Mouse (Mus musculus) forebrain, embryonic 16.5 days (tissue): ENCODE results near the gene Vmn1r72. TPM values are rescaled to one million over a fixed set of nuclear protein-coding genes. Genes with fewer than 3 reads are reported as not detected.
"Not testable (repeated sequence)": the region's sequence is repeated elsewhere in the genome, so short reads cannot be mapped to it uniquely, and the experiment has no call there.

ENCODE experiments used
- ATAC-seq: fragments of 200-750 bp; cut with Nextera tagmentation; 2 replicates; pipeline ENCODE4 v1.8.0; 2017; ENCODE audit warnings: mild to moderate bottlenecking, moderate library complexity
- H3K27ac ChIP-seq: fragments of 300-500 bp; sonication (generic); 2 replicates; pipeline ENCODE4 v1.5.1; 2014; ENCODE audit warnings: low read length, control low read depth
- H3K27me3 ChIP-seq: fragments of 300-500 bp; sonication (generic); replicated peaks from 2 replicates; pipeline ENCODE4 v1.6.1; 2014; ENCODE audit warnings: low read length; ENCODE audit not compliant: control insufficient read depth, insufficient read depth
- H3K36me3 ChIP-seq: fragments of 300-500 bp; sonication (generic); 2 replicates; pipeline ENCODE4 v1.6.1; 2014; ENCODE audit not compliant: control insufficient read depth, insufficient read depth
- H3K4me1 ChIP-seq: fragments of 300-500 bp; sonication (generic); replicated peaks from 2 replicates; pipeline ENCODE4 v1.6.1; 2014; ENCODE audit warnings: low read length; ENCODE audit not compliant: control insufficient read depth, insufficient read depth
- H3K4me2 ChIP-seq: fragments of 300-500 bp; sonication (generic); 2 replicates; pipeline ENCODE4 v1.6.1; 2014; ENCODE audit warnings: mild to moderate bottlenecking, low read length, control low read depth
- H3K4me3 ChIP-seq: fragments of 300-500 bp; sonication (generic); replicated peaks from 2 replicates; pipeline ENCODE4 v1.5.1; 2014; ENCODE audit warnings: mild to moderate bottlenecking, low read length, control low read depth
- H3K9ac ChIP-seq: fragments of 300-500 bp; sonication (generic); replicated peaks from 2 replicates; pipeline ENCODE4 v1.6.1; 2014; ENCODE audit warnings: low read depth, low read length, control low read depth
- H3K9me3 ChIP-seq: fragments of 300-500 bp; sonication (generic); 2 replicates; pipeline ENCODE4 v1.6.1; 2016; ENCODE audit warnings: low read length; ENCODE audit not compliant: control insufficient read depth
- WGBS: fragments of 180-500 bp; shearing (Covaris S2); extraction: QIAGEN DNeasy Blood & Tissue Kit; methylation state at CpG from one replicate; pipeline ENCODE4 v1.1.7; 2014; 5-methylcytosine and 5-hydroxymethylcytosine counted together
- polyA plus RNA-seq: library from polyadenylated mRNA; unstranded; fragments of >200 nt; fragmentation: Nextera tagmentation; extraction: Ambion mirVana; gene quantifications from 2 replicates; pipeline ENCODE4 v1.2.1, GENCODE M21; 2015

Gene Vmn1r72
- polyA plus RNA-seq, result not detected in 2 replicates

DNA sequence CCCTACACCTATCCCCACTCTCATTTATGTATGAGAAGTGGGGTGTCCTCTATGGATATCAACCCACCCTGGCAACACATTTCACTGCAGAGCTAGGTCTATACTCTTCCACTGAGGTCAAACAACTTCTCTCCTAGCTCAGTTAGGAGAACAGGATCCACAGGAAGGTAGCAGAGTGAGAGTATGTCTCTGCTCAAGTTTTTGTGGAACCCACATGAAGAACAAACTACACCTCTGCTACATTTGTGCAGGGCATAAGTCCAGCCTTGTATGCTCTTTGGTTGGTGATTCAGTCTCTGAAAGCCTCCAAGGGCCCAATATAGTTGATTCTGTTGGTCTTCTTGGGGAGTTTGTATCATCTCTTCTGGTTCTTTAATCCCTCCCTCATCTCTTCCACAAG is at the start of gene Vmn1r72:
Vmn1r72 (minus strand) TSS at position 101 of the 400 bp plus-strand sequence.
- H3K9ac ChIP-seq, H3K4me2 ChIP-seq, H3K4me3 ChIP-seq, H3K27me3 ChIP-seq, H3K27ac ChIP-seq, ATAC-seq, H3K9me3 ChIP-seq, H3K36me3 ChIP-seq, H3K4me1 ChIP-seq: not testable (repeated sequence)

DNA sequence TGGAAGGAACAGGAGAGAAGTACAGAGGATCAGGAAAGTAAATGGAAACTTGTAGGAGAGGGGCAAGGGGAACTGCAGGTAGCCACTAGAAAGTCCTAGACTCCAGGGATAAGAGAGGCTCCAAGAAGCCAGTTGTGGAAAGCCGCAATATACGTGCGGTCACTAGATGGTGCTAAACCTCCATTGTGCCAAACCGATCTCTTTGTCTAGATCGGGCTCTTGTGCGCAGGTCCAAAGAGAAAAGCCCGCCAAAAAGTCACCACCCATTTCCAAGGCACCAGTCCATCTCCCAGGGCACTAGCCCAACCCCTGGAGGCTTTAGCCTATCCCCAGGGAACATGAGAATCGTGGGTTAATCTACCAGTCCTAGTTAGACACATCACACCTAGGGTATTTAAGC is 62.9 kb downstream of the Vmn1r72 start:
- 7% methylated on average over 8 of the region's 8 CpGs for WGBS
- not testable (repeated sequence) for H3K4me2 ChIP-seq, H3K27me3 ChIP-seq, H3K9ac ChIP-seq, ATAC-seq, H3K4me3 ChIP-seq, H3K9me3 ChIP-seq, H3K4me1 ChIP-seq, H3K27ac ChIP-seq, H3K36me3 ChIP-seq

Other genes with a start within 250 kb of the Vmn1r72 start
- not detected in 2 replicates for gene Zscan4-ps2, start 165.8 kb downstream of the Vmn1r72 start, polyA plus RNA-seq
- gene Zscan4-ps3, start 70.8 kb downstream of the Vmn1r72 start, polyA plus RNA-seq, result not detected in 2 replicates
- gene Vmn1r73, start 50.1 kb upstream of the Vmn1r72 start, polyA plus RNA-seq, result not detected in 2 replicates
- not detected in 2 replicates for gene Vmn1r74, start 153.8 kb upstream of the Vmn1r72 start, polyA plus RNA-seq
- not detected in 2 replicates for gene Vmn1r75, start 194.5 kb upstream of the Vmn1r72 start, polyA plus RNA-seq